Mouse (Mus musculus): ENCODE measurements around the gene Acin1. TPM values are rescaled to one million over a fixed set of nuclear protein-coding genes. Genes with fewer than 3 reads are reported as not detected.
A peak's percentile ranks its signal among the peaks of the same experiment; 100 is the strongest.

The Acin1 gene
- polyA plus RNA-seq, 1 experiment from 2014 or later, result 112 TPM

DNA sequence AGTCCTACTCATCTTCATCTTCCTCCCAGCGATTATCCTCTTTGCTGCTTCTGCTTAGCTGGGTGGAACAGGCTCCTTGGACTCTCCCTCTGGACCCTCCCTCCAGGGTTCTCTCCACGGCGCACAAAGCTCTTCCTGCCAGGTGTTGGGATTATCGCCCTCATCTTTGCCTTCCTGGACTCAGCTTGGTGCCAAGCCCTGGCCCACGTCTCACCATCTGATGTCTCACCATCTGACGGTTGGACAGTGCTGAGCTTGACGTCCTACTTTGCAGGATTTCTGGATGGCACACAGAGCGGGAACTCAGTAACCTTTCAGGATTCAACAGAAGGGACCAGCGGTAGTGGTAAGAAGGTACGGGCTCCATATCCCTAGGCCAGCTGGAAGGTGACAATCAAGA, 35.0 kb upstream of the Acin1 start:
- H3K9ac ChIP-seq (ENCODE audit: low read length), result no peak overlapping the region
- no peak overlapping the region for H3K4me3 ChIP-seq (ENCODE audit: low read depth, low read length)
- no peaks in the 10 kb centered on the region for H3K9me3 ChIP-seq (ENCODE audit: control insufficient read depth, low read length)
- no peak overlapping the region for H3K27ac ChIP-seq (ENCODE audit: low read depth)
- WGBS, result 82% methylated on average over 10 of the region's 10 CpGs
- 0 out of 2 replicates have a peak, but pooled peaks cover 4% of the 10 kb centered on the region for H3K36me3 ChIP-seq (ENCODE audit: control insufficient read depth, insufficient read depth, low read length)
- H3K4me1 ChIP-seq (replicated peaks; ENCODE audit: control insufficient read depth, insufficient read depth, low read length), result no peaks in the 10 kb centered on the region
- ATAC-seq (replicated peaks; ENCODE audit: low FRiP score, low TSS enrichment, low read depth) (no peak), DNase-seq (ENCODE audit: low spot score) (no peak)
- no peaks in the 10 kb centered on the region for H3K27me3 ChIP-seq (replicated peaks; ENCODE audit: control insufficient read depth, insufficient read depth, low read length)
- H3K4me2 ChIP-seq (ENCODE audit: low read length), result no peak overlapping the region

DNA sequence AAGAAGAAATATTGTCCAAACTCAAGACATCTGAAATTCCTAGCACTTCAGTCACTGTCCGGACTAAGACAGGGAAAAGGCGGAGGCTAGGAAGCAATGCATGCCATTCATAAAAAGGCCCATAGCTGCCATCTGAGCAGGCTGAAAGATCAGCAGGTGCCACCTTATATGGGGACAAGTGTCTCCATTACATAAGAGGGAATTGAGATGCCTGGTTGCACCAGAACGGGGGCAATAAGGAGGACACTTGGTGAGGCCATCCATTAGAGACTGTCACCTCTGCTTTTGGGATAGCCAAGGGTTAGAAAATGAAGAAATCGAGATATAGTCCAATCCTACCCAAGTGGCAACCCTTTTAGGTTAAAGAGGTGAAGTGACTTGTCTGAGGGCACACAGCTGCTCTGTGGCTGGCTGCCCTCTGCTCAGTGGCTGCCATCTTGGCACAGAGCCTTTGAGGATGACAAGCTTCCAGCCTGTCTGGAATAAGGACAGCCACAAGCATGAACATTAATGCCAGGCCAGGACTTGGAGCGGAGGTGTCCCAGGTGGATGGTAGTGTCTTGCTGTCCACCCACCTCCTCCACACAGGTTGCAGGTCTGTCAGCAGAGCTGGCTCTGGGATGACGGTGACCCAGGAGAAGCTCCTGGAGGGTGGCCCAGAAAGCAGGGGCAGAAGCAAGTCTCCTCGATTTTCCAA, 34.1 kb upstream of the Acin1 start:
- H3K27ac ChIP-seq (ENCODE audit: low read depth), result no peak overlapping the region
- H3K36me3 ChIP-seq (ENCODE audit: control insufficient read depth, insufficient read depth, low read length), result 0 out of 2 replicates have a peak, but pooled peaks cover 4% of the 10 kb centered on the region
- DNase-seq (ENCODE audit: low spot score), result no peak
- H3K4me2 ChIP-seq (ENCODE audit: low read length), result no peak overlapping the region
- H3K27me3 ChIP-seq (replicated peaks; ENCODE audit: control insufficient read depth, insufficient read depth, low read length), result no peaks in the 10 kb centered on the region
- H3K9me3 ChIP-seq (ENCODE audit: control insufficient read depth, low read length), result no peaks in the 10 kb centered on the region
- no peaks in the 10 kb centered on the region for H3K4me1 ChIP-seq (replicated peaks; ENCODE audit: control insufficient read depth, insufficient read depth, low read length)
- no peak overlapping the region for H3K4me3 ChIP-seq (ENCODE audit: low read depth, low read length)
- WGBS, result 87% methylated on average over 7 of the region's 7 CpGs
- H3K9ac ChIP-seq (ENCODE audit: low read length), result no peak overlapping the region
- ATAC-seq (replicated peaks; ENCODE audit: low FRiP score, low TSS enrichment, low read depth), result no peak

- Histone ChIP-seq H3K4me2 (ENCODE audit: low read length) (no peak overlapping the region), H3K9me3 (ENCODE audit: control insufficient read depth, low read length) (no peaks in the 10 kb centered on the region), H3K4me1 (replicated peaks; ENCODE audit: control insufficient read depth, insufficient read depth, low read length) (no peaks in the 10 kb centered on the region), H3K27me3 (replicated peaks; ENCODE audit: control insufficient read depth, insufficient read depth, low read length) (no peaks in the 10 kb centered on the region), H3K27ac (ENCODE audit: low read depth) (no peak overlapping the region), H3K9ac (ENCODE audit: low read length) (no peak overlapping the region), H3K4me3 (ENCODE audit: low read depth, low read length) (no peak overlapping the region), H3K36me3 (ENCODE audit: control insufficient read depth, insufficient read depth, low read length) (0 out of 2 replicates have a peak, but pooled peaks cover 4% of the 10 kb centered on the region)
- ATAC-seq (replicated peaks; ENCODE audit: low FRiP score, low TSS enrichment, low read depth) (no peak), DNase-seq (ENCODE audit: low spot score) (no peak)
- 88% methylated on average over 11 of the region's 11 CpGs for WGBS
Observed at GRCm38 (mm10) chr14:54720041-54720440, 33.3 kb upstream of the Acin1 start.

DNA sequence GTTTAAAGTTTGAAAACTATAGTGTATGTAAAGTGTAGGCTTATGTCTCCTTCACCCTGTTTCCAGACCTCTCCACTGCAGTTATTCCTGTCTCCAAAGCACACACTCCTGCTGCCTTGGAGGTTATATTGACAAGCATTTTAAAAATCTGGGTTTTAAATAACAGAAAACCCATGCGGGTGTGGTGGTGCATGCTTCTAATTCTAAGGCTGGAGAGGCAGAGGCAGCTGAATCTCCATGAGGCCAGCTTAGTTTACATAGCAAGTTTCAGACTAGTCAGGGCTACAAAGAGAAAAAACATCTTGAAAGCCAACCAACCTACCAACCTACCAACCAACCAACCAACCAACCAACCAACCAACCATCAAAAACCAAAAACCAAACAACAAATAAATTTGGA, 28.7 kb upstream of the Acin1 start:
- WGBS, result 55% methylated on average over 1 of the region's 1 CpGs

DNA sequence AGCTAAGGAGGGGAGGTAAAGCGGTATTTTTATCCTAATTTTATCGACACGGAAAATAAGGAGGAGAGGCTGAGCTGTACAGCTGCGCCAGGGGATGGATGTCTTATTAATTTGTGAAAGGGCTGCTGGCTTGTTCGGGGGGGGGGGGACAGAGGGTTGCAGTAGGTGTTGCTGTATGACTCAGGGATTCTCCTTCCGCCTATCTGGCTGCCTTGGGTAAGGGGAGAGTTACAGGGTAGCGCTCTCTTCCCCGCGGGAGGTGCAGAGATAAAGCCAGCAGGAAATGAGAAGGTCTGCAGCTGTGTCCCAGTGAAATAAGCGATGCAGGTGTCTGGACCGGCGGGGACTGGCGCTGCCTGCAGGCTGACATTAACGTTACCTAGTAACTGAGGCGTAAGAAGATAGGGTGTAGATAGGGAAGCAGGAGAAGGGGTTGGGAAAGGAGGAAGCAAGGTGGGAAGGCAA, 27.9 kb upstream of the Acin1 start:
- H3K36me3 ChIP-seq (ENCODE audit: control insufficient read depth, insufficient read depth, low read length), result no peaks in the 10 kb centered on the region
- H3K9me3 ChIP-seq (ENCODE audit: control insufficient read depth, low read length), result no peaks in the 10 kb centered on the region
- no peaks in the 10 kb centered on the region for H3K27me3 ChIP-seq (replicated peaks; ENCODE audit: control insufficient read depth, insufficient read depth, low read length)
- no peaks in the 10 kb centered on the region for H3K4me1 ChIP-seq (replicated peaks; ENCODE audit: control insufficient read depth, insufficient read depth, low read length)
- 4% methylated on average over 15 of the region's 15 CpGs for WGBS
- ATAC-seq (replicated peaks; ENCODE audit: low FRiP score, low TSS enrichment, low read depth) (peak; percentile 65), DNase-seq (ENCODE audit: low spot score) (peak; percentile 69)
- H3K4me2 ChIP-seq (ENCODE audit: low read length), result peak overlapping the region; percentile 63
- H3K27ac ChIP-seq (ENCODE audit: low read depth), result no peak overlapping the region
- H3K9ac ChIP-seq (ENCODE audit: low read length), result 0 out of 2 replicates have a peak overlapping the region, but pooled peaks have one; percentile 11
- H3K4me3 ChIP-seq (ENCODE audit: low read depth, low read length), result peak overlapping the region; percentile 22

More for the DNA sequence above, 28.7 kb upstream of the Acin1 start:
- Histone ChIP-seq H3K27ac (ENCODE audit: low read depth) (no peak overlapping the region), H3K4me1 (replicated peaks; ENCODE audit: control insufficient read depth, insufficient read depth, low read length) (no peaks in the 10 kb centered on the region), H3K27me3 (replicated peaks; ENCODE audit: control insufficient read depth, insufficient read depth, low read length) (no peaks in the 10 kb centered on the region), H3K4me3 (ENCODE audit: low read depth, low read length) (no peak overlapping the region), H3K9ac (ENCODE audit: low read length) (no peak overlapping the region), H3K9me3 (ENCODE audit: control insufficient read depth, low read length) (no peaks in the 10 kb centered on the region), H3K36me3 (ENCODE audit: control insufficient read depth, insufficient read depth, low read length) (no peaks in the 10 kb centered on the region), H3K4me2 (ENCODE audit: low read length) (no peak overlapping the region; the same call in 1 of the 2 replicates)
- DNase-seq (ENCODE audit: low spot score), result no peak
- no peak for ATAC-seq (replicated peaks; ENCODE audit: low FRiP score, low TSS enrichment, low read depth)

- H3K27ac ChIP-seq (ENCODE audit: low read depth), result no peak overlapping the region
- ATAC-seq (replicated peaks; ENCODE audit: low FRiP score, low TSS enrichment, low read depth) (peak; percentile 47; the same call in 1 of the 2 replicates), DNase-seq (ENCODE audit: low spot score) (peak; percentile 88)
- no peaks in the 10 kb centered on the region for H3K27me3 ChIP-seq (replicated peaks; ENCODE audit: control insufficient read depth, insufficient read depth, low read length)
- 0 out of 2 replicates have a peak overlapping the region, but pooled peaks have one; percentile 11 for H3K9ac ChIP-seq (ENCODE audit: low read length)
- under 1% methylated on average over 13 of the region's 13 CpGs for WGBS
- no peaks in the 10 kb centered on the region for H3K36me3 ChIP-seq (ENCODE audit: control insufficient read depth, insufficient read depth, low read length)
- peak overlapping the region; percentile 22 for H3K4me3 ChIP-seq (ENCODE audit: low read depth, low read length)
- no peaks in the 10 kb centered on the region for H3K9me3 ChIP-seq (ENCODE audit: control insufficient read depth, low read length)
- no peaks in the 10 kb centered on the region for H3K4me1 ChIP-seq (replicated peaks; ENCODE audit: control insufficient read depth, insufficient read depth, low read length)
- peak overlapping the region; percentile 63 for H3K4me2 ChIP-seq (ENCODE audit: low read length)
Observed at GRCm38 (mm10) chr14:54714121-54714520, 27.4 kb upstream of the Acin1 start.

DNA sequence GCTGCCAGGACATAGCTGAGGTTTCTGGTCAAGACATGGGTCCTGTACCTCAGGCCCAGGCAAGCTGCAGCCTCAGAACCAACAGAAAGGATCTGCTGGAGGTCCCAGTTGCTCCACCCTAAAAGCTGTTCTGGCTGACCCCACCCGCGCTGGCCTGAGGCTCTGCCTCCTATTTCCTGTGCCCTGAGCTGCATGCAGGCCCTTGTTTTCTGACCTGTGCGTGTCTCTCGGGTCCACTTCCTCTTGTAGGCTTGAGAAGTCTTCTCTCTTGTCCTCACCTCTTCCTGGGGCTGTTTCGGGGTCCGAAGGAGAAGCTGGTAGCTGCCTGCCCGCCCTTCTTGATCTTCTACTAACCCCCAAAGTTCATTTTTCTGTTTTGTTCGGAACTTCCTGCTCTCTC, 26.1 kb upstream of the Acin1 start:
- H3K4me2 ChIP-seq (ENCODE audit: low read length), result no peak overlapping the region

DNA sequence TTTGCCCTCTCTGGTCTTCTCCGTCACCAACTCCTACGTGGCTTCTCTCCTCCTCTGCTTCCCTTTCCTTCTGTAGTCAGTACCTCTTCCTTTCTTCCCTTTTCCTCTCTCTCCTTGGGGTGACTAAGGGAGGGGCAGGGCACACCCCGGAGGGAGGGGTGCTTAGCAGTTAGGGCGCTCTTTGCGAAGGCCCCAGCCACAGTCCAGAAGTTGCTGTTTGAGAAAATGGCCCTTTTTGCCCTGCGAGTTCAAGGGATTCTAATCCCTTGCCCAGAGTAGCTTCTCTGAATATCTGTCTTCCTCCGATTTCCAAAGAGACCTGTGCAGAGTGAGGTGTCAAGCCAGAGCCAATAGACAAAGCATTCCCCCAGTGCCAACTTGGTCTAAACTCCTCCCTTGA, 25.3 kb upstream of the Acin1 start, which contains the start of gene Cebpe:
TSS of gene Cebpe (minus strand) at position 101 of the 400 bp plus-strand sequence.
- Histone ChIP-seq H3K27me3 (replicated peaks; ENCODE audit: control insufficient read depth, insufficient read depth, low read length) (no peaks in the 10 kb centered on the region), H3K4me2 (ENCODE audit: low read length) (no peak within 1 kb of the TSS), H3K27ac (ENCODE audit: low read depth) (no peak within 1 kb of the TSS), H3K4me1 (replicated peaks; ENCODE audit: control insufficient read depth, insufficient read depth, low read length) (no peaks in the 10 kb centered on the region), H3K9me3 (ENCODE audit: control insufficient read depth, low read length) (no peaks in the 10 kb centered on the region), H3K36me3 (ENCODE audit: control insufficient read depth, insufficient read depth, low read length) (no peaks in the 10 kb centered on the region), H3K9ac (ENCODE audit: low read length) (no peak within 1 kb of the TSS), H3K4me3 (ENCODE audit: low read depth, low read length) (no peak within 1 kb of the TSS)
- WGBS, result 85% methylated on average over 7 of the region's 7 CpGs
- no peak for ATAC-seq (replicated peaks; ENCODE audit: low FRiP score, low TSS enrichment, low read depth)
- no peak for DNase-seq (ENCODE audit: low spot score)

More for the DNA sequence above, 26.1 kb upstream of the Acin1 start:
- Histone ChIP-seq H3K9me3 (ENCODE audit: control insufficient read depth, low read length) (no peaks in the 10 kb centered on the region), H3K27me3 (replicated peaks; ENCODE audit: control insufficient read depth, insufficient read depth, low read length) (no peaks in the 10 kb centered on the region), H3K36me3 (ENCODE audit: control insufficient read depth, insufficient read depth, low read length) (no peaks in the 10 kb centered on the region), H3K9ac (ENCODE audit: low read length) (no peak overlapping the region), H3K27ac (ENCODE audit: low read depth) (no peak overlapping the region), H3K4me1 (replicated peaks; ENCODE audit: control insufficient read depth, insufficient read depth, low read length) (no peaks in the 10 kb centered on the region), H3K4me3 (ENCODE audit: low read depth, low read length) (no peak overlapping the region)
- no peak for DNase-seq (ENCODE audit: low spot score)
- 73% methylated on average over 8 of the region's 8 CpGs for WGBS
- ATAC-seq (replicated peaks; ENCODE audit: low FRiP score, low TSS enrichment, low read depth), result no peak

GRCm38 (mm10) chr14:54709054-54709453, 22.3 kb upstream of the Acin1 start:
- Histone ChIP-seq H3K4me3 (ENCODE audit: low read depth, low read length) (no peak overlapping the region), H3K27me3 (replicated peaks; ENCODE audit: control insufficient read depth, insufficient read depth, low read length) (no peaks in the 10 kb centered on the region), H3K4me2 (ENCODE audit: low read length) (no peak overlapping the region), H3K9me3 (ENCODE audit: control insufficient read depth, low read length) (no peaks in the 10 kb centered on the region), H3K27ac (ENCODE audit: low read depth) (no peak overlapping the region), H3K36me3 (ENCODE audit: control insufficient read depth, insufficient read depth, low read length) (no peaks in the 10 kb centered on the region), H3K4me1 (replicated peaks; ENCODE audit: control insufficient read depth, insufficient read depth, low read length) (no peaks in the 10 kb centered on the region), H3K9ac (ENCODE audit: low read length) (no peak overlapping the region)
- ATAC-seq (replicated peaks; ENCODE audit: low FRiP score, low TSS enrichment, low read depth) (no peak), DNase-seq (ENCODE audit: low spot score) (no peak)
- WGBS, result 79% methylated on average over 9 of the region's 9 CpGs
